Mouse (Mus musculus) ES-E14 (cell line): ENCODE measurements around the gene Zscan12.

Experiments used
- HCFC1 ChIP-seq: IDR thresholded peaks from 2 replicates; pipeline ENCODE4 v1.6.1; 2012; ENCODE audit warnings: low read length, inconsistent platforms, borderline replicate concordance; ENCODE audit not compliant: insufficient read depth
- MAFK ChIP-seq: IDR thresholded peaks from 2 replicates; pipeline ENCODE4 v1.6.1; 2014; ENCODE audit warnings: mild to moderate bottlenecking, low read depth, low read length, inconsistent platforms; ENCODE audit not compliant: insufficient read depth

- TF ChIP-seq MAFK (no peak), HCFC1 (no peak)
Observed at GRCm38 (mm10) chr13:21401636-21402286, 39.1 kb downstream of the Zscan12 start.
